In genomic region chr2:165281779-165282311, GRCm38 (mm10) we compare ENCODE assay signal across 12 mouse cellular contexts. TPM values are rescaled to one million over a fixed set of nuclear protein-coding genes. Genes with fewer than 3 reads are reported as not detected.
DNase-seq lines count a peak whose midpoint lies in the region; ATAC-seq and TF ChIP-seq lines count a peak whose summit lies in the region.
"Had no signal": no experiment of that assay in that cellular context is flagged by ENCODE, and none has a peak within 500 bp of the region (broad histone marks: within the 10 kb centered on the region; RNA-seq: fewer than 3 reads in every experiment).

No protein-coding gene starts in this region.

- H3K27ac ChIP-seq in midbrain, embryonic 13.5 days, result peak overlapping the region; percentile 53; the same call in 1 of the 2 replicates
- no peak overlapping the region for H3K27ac ChIP-seq in midbrain, embryonic 10.5 days (replicated peaks)
- H3K27ac ChIP-seq in stomach, postnatal 0 days (replicated peaks), result no peak overlapping the region
- H3K27ac ChIP-seq in kidney, embryonic 15.5 days, result no peak overlapping the region
- H3K27ac ChIP-seq: liver, embryonic 13.5 days had no signal

- no peak for TF ChIP-seq EP300 in stomach, postnatal 0 days (optimal IDR thresholded peaks at IDR 0.05)

- peak; percentile 24; the same call in 1 of the 2 replicates for TF ChIP-seq CTCF in stomach, postnatal 0 days (IDR thresholded peaks at IDR 0.05; ENCODE audit: low read depth)

- 0 out of 2 replicates have a peak overlapping the region, but pooled peaks have one; percentile 10 for H3K9ac ChIP-seq in midbrain, embryonic 13.5 days (replicated peaks)
- no peak overlapping the region for H3K9ac ChIP-seq in stomach, postnatal 0 days (ENCODE audit: low read length)
- no peak overlapping the region for H3K9ac ChIP-seq in kidney, embryonic 15.5 days
- H3K9ac ChIP-seq: liver, embryonic 13.5 days had no signal

- no peak for ATAC-seq in midbrain, embryonic 13.5 days
- peak; percentile 31; the same call in 1 of the 2 replicates for ATAC-seq in stomach, postnatal 0 days (ENCODE audit: low FRiP score, low TSS enrichment)
- no peak for ATAC-seq in erythroblast, adult 5-6 weeks (replicated peaks; ENCODE audit: low FRiP score, poor library complexity, severe bottlenecking)
- ATAC-seq in kidney, embryonic 15.5 days (replicated peaks; ENCODE audit: low FRiP score), result no peak

- H3K27me3 ChIP-seq in midbrain, embryonic 13.5 days, result 0 out of 2 replicates have a peak, but pooled peaks cover 6% of the 10 kb centered on the region
- no peaks in the 10 kb centered on the region for H3K27me3 ChIP-seq in midbrain, embryonic 10.5 days (ENCODE audit: low read depth, poor library complexity, severe bottlenecking)
- H3K27me3 ChIP-seq in stomach, postnatal 0 days (ENCODE audit: control insufficient read depth, insufficient read depth, low read length), result no peaks in the 10 kb centered on the region
- H3K27me3 ChIP-seq in kidney, embryonic 15.5 days, result no peaks in the 10 kb centered on the region
- H3K27me3 ChIP-seq: liver, embryonic 13.5 days had no signal

- H3K4me1 ChIP-seq in midbrain, embryonic 13.5 days (replicated peaks), result peaks cover 47% of the 10 kb centered on the region
- H3K4me1 ChIP-seq in midbrain, embryonic 10.5 days, result peaks cover 51% of the 10 kb centered on the region
- 0 out of 2 replicates have a peak, but pooled peaks cover 2% of the 10 kb centered on the region for H3K4me1 ChIP-seq in stomach, postnatal 0 days (replicated peaks; ENCODE audit: control insufficient read depth, insufficient read depth)
- peaks cover 18% of the 10 kb centered on the region for H3K4me1 ChIP-seq in kidney, embryonic 15.5 days

- H3K9me3 ChIP-seq in midbrain, embryonic 13.5 days, result no peaks in the 10 kb centered on the region
- no peaks in the 10 kb centered on the region for H3K9me3 ChIP-seq in midbrain, embryonic 10.5 days (replicated peaks)
- H3K9me3 ChIP-seq in stomach, postnatal 0 days (ENCODE audit: control insufficient read depth, low read length), result no peaks in the 10 kb centered on the region
- H3K9me3 ChIP-seq in kidney, embryonic 15.5 days (replicated peaks), result no peaks in the 10 kb centered on the region
- H3K9me3 ChIP-seq: liver, embryonic 13.5 days had no signal

- peaks cover 37% of the 10 kb centered on the region for H3K36me3 ChIP-seq in midbrain, embryonic 13.5 days
- peaks cover 51% of the 10 kb centered on the region for H3K36me3 ChIP-seq in midbrain, embryonic 10.5 days
- H3K36me3 ChIP-seq in stomach, postnatal 0 days (ENCODE audit: control insufficient read depth, insufficient read depth, low read length), result peaks cover 13% of the 10 kb centered on the region
- peaks cover 37% of the 10 kb centered on the region for H3K36me3 ChIP-seq in kidney, embryonic 15.5 days

- no peak overlapping the region for H3K4me2 ChIP-seq in midbrain, embryonic 13.5 days (replicated peaks)
- no peak overlapping the region for H3K4me2 ChIP-seq in stomach, postnatal 0 days (replicated peaks; ENCODE audit: low read depth)
- no peak overlapping the region for H3K4me2 ChIP-seq in kidney, embryonic 15.5 days
- H3K4me2 ChIP-seq: liver, embryonic 13.5 days had no signal

- DNase-seq in adrenal gland, postnatal 25 days, result peak; percentile 24
- no peak for DNase-seq in adrenal gland, adult 2 months
- no peak for DNase-seq in midbrain, embryonic 10.5 days (ENCODE audit: low spot score)
- peak; percentile 16 for DNase-seq in heart, postnatal 25 days (ENCODE audit: low spot score)
- DNase-seq in stomach, postnatal 0 days (ENCODE audit: low spot score), result peak; percentile 49
- DNase-seq: B cell, adult 2 months; kidney, postnatal 36 days; liver, embryonic 13.5 days had no signal

- intact Hi-C loops in heart, postnatal 25 days (cut with DNase I), result no loop called here

- H3K4me3 ChIP-seq in midbrain, embryonic 13.5 days (replicated peaks), result no peak overlapping the region
- H3K4me3 ChIP-seq in midbrain, embryonic 10.5 days, result no peak overlapping the region
- no peak overlapping the region for H3K4me3 ChIP-seq in stomach, postnatal 0 days (ENCODE audit: low read depth, low read length)
- no peak overlapping the region for H3K4me3 ChIP-seq in kidney, embryonic 15.5 days (replicated peaks)
- H3K4me3 ChIP-seq: liver, embryonic 13.5 days had no signal

- 56% methylated on average over 6 of the region's 6 CpGs for WGBS in midbrain, embryonic 13.5 days
- WGBS in midbrain, embryonic 10.5 days, result 64% methylated on average over 5 of the region's 6 CpGs
- 29% methylated on average over 4 of the region's 6 CpGs for WGBS in stomach, postnatal 0 days
- WGBS in kidney, embryonic 15.5 days, result 50% methylated on average over 3 of the region's 6 CpGs

RNA-seq across cellular contexts. Expression of gene Slc35c2, which starts 5.8 kb away (rescaled TPM):
- 53.0 and 62.2 TPM in 2 replicates for total RNA-seq in adrenal gland, postnatal 25 days (2021)
- 10 to 100 TPM; 51.0 to 56.6 TPM for total RNA-seq in adrenal gland, adult 2 months (2021)
- 87.4 and 87.6 TPM in 2 replicates for polyA plus RNA-seq in adrenal gland, adult 2 months (2012; rRNA removed)
- polyA plus RNA-seq in midbrain, embryonic 13.5 days (2015; fragmentation: Nextera tagmentation; extraction: Ambion mirVana), result 69.6 and 73.8 TPM in 2 replicates
- 72.8 and 73.0 TPM in 2 replicates for polyA plus RNA-seq in midbrain, embryonic 10.5 days (2016; fragmentation: Nextera tagmentation; extraction: Ambion mirVana)
- total RNA-seq in heart, postnatal 25 days (2021), result 10 to 100 TPM; 18.3 to 21.4 TPM
- polyA plus RNA-seq in stomach, postnatal 0 days (2015; fragmentation: Nextera tagmentation; extraction: Ambion mirVana), result 38.5 and 39.3 TPM in 2 replicates
- 22.6 and 34.2 TPM in 2 replicates for total RNA-seq in erythroblast, adult 5-6 weeks (2015; ENCODE audit: low replicate concordance)
- 10.0 and 14.6 TPM in 2 replicates for total RNA-seq in erythroblast, adult 5-6 weeks (2017; ENCODE audit: low replicate concordance)
- 53.7 and 54.6 TPM in 2 replicates for polyA plus RNA-seq in kidney, embryonic 15.5 days (2015; fragmentation: Nextera tagmentation; extraction: Ambion mirVana)

RNA-seq across cellular contexts. Expression of gene Elmo2, which starts 44.4 kb away (rescaled TPM):
- total RNA-seq in adrenal gland, postnatal 25 days (2021), result 27.7 and 27.9 TPM in 2 replicates
- 10 to 100 TPM; 19.8 to 31.4 TPM for total RNA-seq in adrenal gland, adult 2 months (2021)
- polyA plus RNA-seq in adrenal gland, adult 2 months (2012; rRNA removed), result 52.0 and 58.8 TPM in 2 replicates
- 91.6 and 98.6 TPM in 2 replicates for polyA plus RNA-seq in midbrain, embryonic 13.5 days (2015; fragmentation: Nextera tagmentation; extraction: Ambion mirVana)
- 81.7 and 90.0 TPM in 2 replicates for polyA plus RNA-seq in midbrain, embryonic 10.5 days (2016; fragmentation: Nextera tagmentation; extraction: Ambion mirVana)
- total RNA-seq in heart, postnatal 25 days (2021), result 10 to 100 TPM; 18.8 to 20.5 TPM
- polyA plus RNA-seq in stomach, postnatal 0 days (2015; fragmentation: Nextera tagmentation; extraction: Ambion mirVana), result 21.2 and 22.6 TPM in 2 replicates
- 15.8 and 15.9 TPM in 2 replicates for total RNA-seq in erythroblast, adult 5-6 weeks (2015; ENCODE audit: low replicate concordance)
- 5.6 and 9.4 TPM in 2 replicates for total RNA-seq in erythroblast, adult 5-6 weeks (2017; ENCODE audit: low replicate concordance)
- polyA plus RNA-seq in kidney, embryonic 15.5 days (2015; fragmentation: Nextera tagmentation; extraction: Ambion mirVana), result 71.3 and 82.3 TPM in 2 replicates

RNA-seq across cellular contexts. Expression of gene Cdh22, which starts 47.2 kb away (rescaled TPM):
- 0.57 and 1.2 TPM in 2 replicates for total RNA-seq in adrenal gland, postnatal 25 days (2021)
- total RNA-seq in adrenal gland, adult 2 months (2021), result 1 to 10 TPM in 1 of 2 experiments, under 1 TPM in 1; 0.89 to 1.8 TPM
- 1.5 and 6.1 TPM in 2 replicates for polyA plus RNA-seq in adrenal gland, adult 2 months (2012; rRNA removed)
- polyA plus RNA-seq in midbrain, embryonic 13.5 days (2015; fragmentation: Nextera tagmentation; extraction: Ambion mirVana), result 10.4 and 15.7 TPM in 2 replicates
- polyA plus RNA-seq in midbrain, embryonic 10.5 days (2016; fragmentation: Nextera tagmentation; extraction: Ambion mirVana), result 3.9 and 7.1 TPM in 2 replicates
- under 1 TPM; 0.36 to 0.42 TPM for total RNA-seq in heart, postnatal 25 days (2021)
- polyA plus RNA-seq in stomach, postnatal 0 days (2015; fragmentation: Nextera tagmentation; extraction: Ambion mirVana), result 0.05 and 0.08 TPM in 2 replicates
- not detected in 2 replicates for total RNA-seq in erythroblast, adult 5-6 weeks (2015; ENCODE audit: low replicate concordance)
- total RNA-seq in erythroblast, adult 5-6 weeks (2017; ENCODE audit: low replicate concordance), result not detected in 2 replicates
- 0.78 and 1.1 TPM in 2 replicates for polyA plus RNA-seq in kidney, embryonic 15.5 days (2015; fragmentation: Nextera tagmentation; extraction: Ambion mirVana)
- total RNA-seq: granulocyte monocyte progenitor cell, adult 5-6 weeks had no signal
- polyA plus RNA-seq: liver, embryonic 13.5 days had no signal

Comparison
In these comparisons a context has a peak if more than half of its experiments do, and no peak if none do; other contexts are left out.
1. DNase-seq: peak in adrenal gland, postnatal 25 days (single experiment), heart, postnatal 25 days (single experiment) and stomach, postnatal 0 days (single experiment); none in adrenal gland, adult 2 months (single experiment) and midbrain, embryonic 10.5 days (single experiment).